Mouse (Mus musculus) E14TG2a.4 (cell line): ENCODE measurements around the gene ccdc198.

Experiments used
- CTCF ChIP-seq: conservative IDR thresholded peaks from 2 replicates; pipeline ENCODE4 v1.5.1; 2014; ENCODE audit warnings: low read length
- POU5F1 ChIP-seq: IDR thresholded peaks from 2 replicates; pipeline ENCODE4 v1.6.1; 2014; ENCODE audit warnings: low read length, borderline replicate concordance

GRCm38 (mm10) chr14:49201073-49201778 is 44.0 kb downstream of the ccdc198 start:
- TF ChIP-seq POU5F1 (no peak), CTCF (no peak)
